Mouse (Mus musculus): Measurements from ENCODE around the gene Zmynd8. TPM values are rescaled to one million over a fixed set of nuclear protein-coding genes. Genes with fewer than 3 reads are reported as not detected.

Zmynd8 gene
- polyA plus RNA-seq, 1 experiment: 5.2 TPM

DNA sequence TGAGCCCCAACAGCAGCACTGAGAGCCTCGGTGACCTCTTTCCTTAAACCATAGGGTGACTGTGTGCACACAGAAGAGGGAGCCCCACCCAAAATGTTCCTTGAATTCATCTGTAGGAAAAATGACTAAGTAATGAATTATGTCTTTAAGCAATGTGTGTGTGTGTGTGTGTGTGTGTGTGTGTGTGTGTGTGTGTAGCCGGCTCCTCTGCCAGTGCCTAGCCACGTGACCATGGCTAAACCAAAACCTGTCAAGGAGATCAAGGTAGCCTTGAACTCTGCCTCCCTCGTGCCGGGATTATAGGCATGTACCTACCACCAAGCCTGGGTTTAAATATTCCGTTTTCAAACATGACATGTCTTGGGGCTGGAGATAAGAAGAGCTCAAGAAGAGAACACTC, 57.0 kb downstream of the Zmynd8 start:
- Histone ChIP-seq H3K27me3 (ENCODE audit: control insufficient read depth) (no peaks in the 10 kb centered on the region), H3K4me1 (ENCODE audit: control insufficient read depth) (no peaks in the 10 kb centered on the region), H3K36me3 (ENCODE audit: control insufficient read depth) (peaks cover 100% of the 10 kb centered on the region), H3K9me3 (ENCODE audit: control insufficient read depth, low read length) (no peaks in the 10 kb centered on the region), H3K4me3 (replicated peaks) (no peak overlapping the region)
- no peak for TF ChIP-seq TAL1 (IDR thresholded peaks at IDR 0.05; ENCODE audit: low read length)
- no peak for TF ChIP-seq GATA1 (IDR thresholded peaks at IDR 0.05; ENCODE audit: low read length)

DNA sequence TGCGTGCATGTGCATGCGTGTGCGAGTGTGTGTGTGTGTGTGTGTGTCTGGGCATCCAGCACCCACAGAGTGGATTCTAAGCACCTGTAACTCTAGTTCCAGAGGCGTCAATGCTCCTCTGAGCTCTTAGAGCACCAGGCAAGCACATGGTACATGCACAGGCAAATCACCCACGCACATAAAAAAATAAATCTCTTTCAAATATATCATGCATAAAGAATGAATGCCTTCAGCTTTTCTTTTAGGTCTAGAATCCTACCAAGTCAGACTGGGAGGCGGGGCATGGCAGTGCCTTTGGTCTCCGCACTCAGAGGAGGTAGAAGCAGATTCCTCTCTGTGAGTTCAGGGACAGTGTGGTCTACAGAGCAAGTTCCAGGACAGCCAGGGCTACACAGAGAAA, 58.0 kb downstream of the Zmynd8 start:
- Histone ChIP-seq H3K4me3 (replicated peaks) (no peak overlapping the region), H3K36me3 (ENCODE audit: control insufficient read depth) (peaks cover 99% of the 10 kb centered on the region), H3K27me3 (ENCODE audit: control insufficient read depth) (no peaks in the 10 kb centered on the region), H3K9me3 (ENCODE audit: control insufficient read depth, low read length) (no peaks in the 10 kb centered on the region), H3K4me1 (ENCODE audit: control insufficient read depth) (no peaks in the 10 kb centered on the region)
- TF ChIP-seq TAL1 (IDR thresholded peaks at IDR 0.05; ENCODE audit: low read length) (no peak), GATA1 (IDR thresholded peaks at IDR 0.05; ENCODE audit: low read length) (no peak)

DNA sequence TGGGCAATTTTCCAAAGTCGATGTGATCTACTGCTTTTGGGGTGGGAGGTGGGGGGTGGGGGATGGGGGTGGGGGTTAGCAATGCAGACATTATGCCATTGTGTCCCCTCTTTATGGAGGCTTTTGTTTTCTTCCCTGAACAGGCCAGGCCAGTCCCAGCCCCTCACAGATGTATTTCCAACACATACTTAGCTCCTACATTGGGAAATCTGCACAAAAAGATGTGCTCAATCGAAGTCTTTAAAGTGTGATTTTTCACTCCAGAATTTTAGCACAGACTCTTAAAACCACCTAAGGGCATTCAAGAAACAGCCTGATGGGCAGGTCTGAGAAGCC, 59.5 kb downstream of the Zmynd8 start:
- Histone ChIP-seq H3K27me3 (ENCODE audit: control insufficient read depth) (no peaks in the 10 kb centered on the region), H3K4me3 (replicated peaks) (no peak overlapping the region), H3K4me1 (ENCODE audit: control insufficient read depth) (no peaks in the 10 kb centered on the region), H3K36me3 (ENCODE audit: control insufficient read depth) (peaks cover 99% of the 10 kb centered on the region), H3K9me3 (ENCODE audit: control insufficient read depth, low read length) (no peaks in the 10 kb centered on the region)
- TF ChIP-seq TAL1 (IDR thresholded peaks at IDR 0.05; ENCODE audit: low read length) (no peak), GATA1 (IDR thresholded peaks at IDR 0.05; ENCODE audit: low read length) (no peak)

DNA sequence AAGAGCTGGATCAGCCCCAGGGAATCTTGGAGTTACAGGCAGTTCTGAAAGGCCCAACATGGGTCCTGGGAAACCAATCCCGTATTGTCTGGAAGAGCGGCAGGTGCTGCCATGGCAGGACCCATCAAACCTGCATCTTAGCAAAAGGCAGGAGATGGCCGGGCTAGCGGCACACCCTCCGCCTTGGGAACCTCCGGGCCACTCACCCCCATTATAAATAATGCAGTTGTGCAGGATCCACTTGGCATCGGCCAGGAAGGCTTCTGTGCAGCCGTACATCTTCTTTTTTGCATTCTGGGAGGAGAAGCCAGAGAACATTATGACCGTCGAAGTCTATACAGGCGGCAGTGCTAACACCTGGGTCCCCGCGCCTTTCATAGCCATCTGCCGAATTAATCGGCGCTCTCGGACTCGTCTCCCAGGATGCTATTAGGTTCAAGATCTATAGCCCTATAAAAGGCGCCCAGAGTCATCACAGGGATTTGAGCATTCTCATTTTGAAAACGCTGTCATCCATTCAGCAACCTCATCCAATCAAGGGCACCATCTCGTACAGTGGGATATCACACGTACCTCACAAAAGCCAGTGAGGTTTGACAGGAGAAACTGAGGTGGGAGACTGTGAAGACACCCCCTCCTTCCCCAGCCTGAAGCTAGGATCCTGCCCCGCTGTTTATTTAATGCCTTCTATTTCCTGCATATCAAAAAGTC, 60.1 kb downstream of the Zmynd8 start:
- no peaks in the 10 kb centered on the region for H3K27me3 ChIP-seq (ENCODE audit: control insufficient read depth)
- TF ChIP-seq TAL1 (IDR thresholded peaks at IDR 0.05; ENCODE audit: low read length): no peak
- no peak for TF ChIP-seq GATA1 (IDR thresholded peaks at IDR 0.05; ENCODE audit: low read length)
- no peak overlapping the region for H3K4me3 ChIP-seq (replicated peaks)
- H3K36me3 ChIP-seq (ENCODE audit: control insufficient read depth): peaks cover 99% of the 10 kb centered on the region
- no peaks in the 10 kb centered on the region for H3K9me3 ChIP-seq (ENCODE audit: control insufficient read depth, low read length)
- no peaks in the 10 kb centered on the region for H3K4me1 ChIP-seq (ENCODE audit: control insufficient read depth)

DNA sequence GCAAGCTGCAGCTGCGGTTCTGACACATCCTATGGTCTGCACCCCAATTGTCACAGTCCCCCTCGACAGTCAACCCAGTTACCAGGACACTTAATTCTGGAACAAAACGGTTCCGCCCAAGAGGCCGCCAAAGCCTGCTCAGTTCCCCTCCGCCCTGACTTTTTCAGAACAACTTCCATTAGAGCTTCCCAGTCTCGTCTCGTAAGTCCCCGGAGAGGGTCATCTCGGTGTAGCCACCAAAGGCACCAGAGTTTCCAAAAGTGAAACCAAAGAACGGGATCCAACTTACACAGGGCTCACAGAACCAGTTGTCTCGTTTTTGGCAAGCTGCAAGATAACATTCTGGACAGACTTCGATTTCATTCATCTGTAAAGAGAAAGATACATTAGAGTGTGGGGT, 64.2 kb downstream of the Zmynd8 start:
- H3K4me1 ChIP-seq (ENCODE audit: control insufficient read depth): no peaks in the 10 kb centered on the region
- no peak overlapping the region for H3K4me3 ChIP-seq (replicated peaks)
- TF ChIP-seq GATA1 (IDR thresholded peaks at IDR 0.05; ENCODE audit: low read length): no peak
- no peak for TF ChIP-seq TAL1 (IDR thresholded peaks at IDR 0.05; ENCODE audit: low read length)
- H3K27me3 ChIP-seq (ENCODE audit: control insufficient read depth): no peaks in the 10 kb centered on the region
- H3K36me3 ChIP-seq (ENCODE audit: control insufficient read depth): peaks cover 98% of the 10 kb centered on the region
- no peaks in the 10 kb centered on the region for H3K9me3 ChIP-seq (ENCODE audit: control insufficient read depth, low read length)

DNA sequence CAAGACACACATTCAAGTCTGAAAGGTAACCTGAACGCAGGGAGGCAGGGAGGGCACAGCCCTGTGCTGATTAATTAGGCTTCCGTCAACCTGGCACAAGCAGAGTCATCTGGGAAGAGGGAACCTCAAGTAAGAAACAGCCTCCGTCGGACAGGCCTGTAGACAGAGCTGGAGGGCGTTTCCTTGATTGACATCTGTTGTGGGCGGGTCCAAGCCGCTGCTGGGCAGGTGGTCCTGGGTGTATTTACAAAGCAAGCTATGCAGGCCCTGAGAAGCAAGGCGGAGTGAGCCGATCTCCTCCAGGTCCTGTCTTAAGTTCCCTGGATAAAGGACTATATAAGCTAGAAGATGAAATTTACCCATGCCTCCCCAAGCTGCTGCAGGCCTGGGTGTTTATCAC, 65.3 kb downstream of the Zmynd8 start:
- H3K4me3 ChIP-seq (replicated peaks): no peak overlapping the region
- no peaks in the 10 kb centered on the region for H3K27me3 ChIP-seq (ENCODE audit: control insufficient read depth)
- peaks cover 99% of the 10 kb centered on the region for H3K36me3 ChIP-seq (ENCODE audit: control insufficient read depth)
- TF ChIP-seq TAL1 (IDR thresholded peaks at IDR 0.05; ENCODE audit: low read length): no peak
- TF ChIP-seq GATA1 (IDR thresholded peaks at IDR 0.05; ENCODE audit: low read length): no peak
- no peaks in the 10 kb centered on the region for H3K4me1 ChIP-seq (ENCODE audit: control insufficient read depth)
- H3K9me3 ChIP-seq (ENCODE audit: control insufficient read depth, low read length): no peaks in the 10 kb centered on the region

DNA sequence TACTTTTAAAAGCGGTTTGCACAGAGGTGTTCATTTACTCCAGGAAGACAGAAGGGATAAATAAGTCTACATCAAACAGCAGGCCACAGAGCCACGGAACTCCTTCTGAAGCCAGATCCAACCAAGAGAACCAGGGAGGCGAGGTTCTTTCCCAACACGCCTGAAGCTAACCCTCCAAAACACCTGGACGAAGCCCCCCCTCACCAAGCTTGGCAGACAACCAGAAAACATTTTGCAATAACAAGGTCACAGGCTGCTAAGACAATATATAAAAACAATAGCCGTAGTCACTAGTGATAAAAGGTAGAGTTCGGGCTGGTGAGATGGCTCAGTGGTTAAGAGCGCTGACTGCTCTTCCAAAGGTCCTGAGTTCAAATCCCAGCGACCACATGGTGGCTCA, 66.1 kb downstream of the Zmynd8 start:
- Histone ChIP-seq H3K4me3 (replicated peaks) (no peak overlapping the region), H3K27me3 (ENCODE audit: control insufficient read depth) (no peaks in the 10 kb centered on the region), H3K36me3 (ENCODE audit: control insufficient read depth) (peaks cover 99% of the 10 kb centered on the region), H3K9me3 (ENCODE audit: control insufficient read depth, low read length) (no peaks in the 10 kb centered on the region), H3K4me1 (ENCODE audit: control insufficient read depth) (no peaks in the 10 kb centered on the region)
- TF ChIP-seq TAL1 (IDR thresholded peaks at IDR 0.05; ENCODE audit: low read length) (no peak), GATA1 (IDR thresholded peaks at IDR 0.05; ENCODE audit: low read length) (no peak)

DNA sequence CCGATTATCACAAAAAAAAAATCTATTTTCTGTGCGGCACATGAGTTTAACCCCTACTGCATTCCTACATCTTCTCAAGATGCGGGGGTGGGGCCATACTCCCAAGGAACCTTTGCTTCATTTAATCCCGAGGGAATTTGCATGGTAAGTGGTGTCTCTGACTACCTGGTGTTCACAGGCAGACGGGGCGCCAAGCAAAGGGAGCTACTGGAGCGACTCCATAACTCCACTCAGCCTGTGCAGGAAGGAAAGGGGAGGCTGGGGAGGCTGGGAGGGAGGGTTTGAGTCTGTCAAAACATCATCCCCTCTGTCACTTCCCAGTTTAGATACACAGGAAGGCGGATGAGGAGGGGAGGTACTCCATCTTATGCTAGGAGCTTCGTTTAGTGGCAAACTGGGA, 66.5 kb downstream of the Zmynd8 start:
- Histone ChIP-seq H3K9me3 (ENCODE audit: control insufficient read depth, low read length) (no peaks in the 10 kb centered on the region), H3K4me3 (replicated peaks) (no peak overlapping the region), H3K36me3 (ENCODE audit: control insufficient read depth) (peaks cover 98% of the 10 kb centered on the region), H3K27me3 (ENCODE audit: control insufficient read depth) (no peaks in the 10 kb centered on the region), H3K4me1 (ENCODE audit: control insufficient read depth) (no peaks in the 10 kb centered on the region)
- TF ChIP-seq GATA1 (IDR thresholded peaks at IDR 0.05; ENCODE audit: low read length): no peak
- no peak for TF ChIP-seq TAL1 (IDR thresholded peaks at IDR 0.05; ENCODE audit: low read length)

DNA sequence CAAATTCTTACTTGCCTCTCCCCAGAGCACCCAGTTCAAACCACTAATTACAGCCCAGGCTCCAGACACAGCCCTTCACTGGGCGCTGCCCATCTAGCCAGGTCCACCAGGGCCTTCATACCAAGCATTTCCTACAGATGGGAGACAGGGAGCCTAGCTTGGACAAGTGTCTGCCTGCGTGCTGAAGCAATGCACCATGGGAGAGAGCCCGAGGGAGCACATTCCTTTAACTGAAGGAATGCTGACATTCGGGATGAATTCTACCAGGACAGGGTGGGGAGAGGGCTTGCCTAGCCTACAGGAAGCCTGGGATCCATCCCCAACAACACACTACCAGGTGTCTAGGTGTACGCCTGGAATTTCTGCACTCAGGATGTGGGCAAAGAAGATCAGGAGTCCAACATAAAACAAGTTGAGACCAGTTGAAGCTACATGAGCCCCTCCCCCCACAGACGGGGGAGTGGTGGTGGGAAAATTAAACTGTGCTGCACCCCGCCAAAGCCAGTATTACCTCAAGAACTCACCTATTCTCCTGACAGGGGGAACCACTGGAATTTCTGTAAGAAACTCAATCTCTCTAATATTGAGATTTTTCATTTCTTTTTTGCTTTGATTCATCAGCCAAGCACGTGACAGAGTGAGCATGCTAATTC, 67.1 kb downstream of the Zmynd8 start:
- Histone ChIP-seq H3K36me3 (ENCODE audit: control insufficient read depth) (peaks cover 98% of the 10 kb centered on the region), H3K9me3 (ENCODE audit: control insufficient read depth, low read length) (no peaks in the 10 kb centered on the region), H3K4me1 (ENCODE audit: control insufficient read depth) (no peaks in the 10 kb centered on the region)

More for the DNA sequence above, 67.1 kb downstream of the Zmynd8 start:
- TF ChIP-seq TAL1 (IDR thresholded peaks at IDR 0.05; ENCODE audit: low read length) (no peak), GATA1 (IDR thresholded peaks at IDR 0.05; ENCODE audit: low read length) (no peak)
- Histone ChIP-seq H3K27me3 (ENCODE audit: control insufficient read depth) (no peaks in the 10 kb centered on the region), H3K4me3 (replicated peaks) (no peak overlapping the region)
